Mouse (Mus musculus) E14TG2a.4 (cell line): ENCODE results near the gene Espnl.

Source experiments
- H3K27me3 ChIP-seq: 2 replicates; pipeline ENCODE4 v1.6.1; 2014; ENCODE audit warnings: low read length, control low read depth; ENCODE audit not compliant: insufficient read depth
- H3K36me3 ChIP-seq: 2 replicates; pipeline ENCODE4 v1.6.1; 2014; ENCODE audit warnings: low read length, control low read depth; ENCODE audit not compliant: insufficient read depth
- H3K4me1 ChIP-seq: replicated peaks from 2 replicates; pipeline ENCODE4 v1.6.1; 2014; ENCODE audit warnings: low read depth, low read length, control low read depth
- H3K4me3 ChIP-seq: replicated peaks from 2 replicates; pipeline ENCODE4 v1.5.1; 2014; ENCODE audit warnings: mild to moderate bottlenecking, low read length
- H3K9me3 ChIP-seq: 2 replicates; pipeline ENCODE4 v1.6.1; 2014; ENCODE audit warnings: low read length, control low read depth
- CTCF ChIP-seq: conservative IDR thresholded peaks from 2 replicates; pipeline ENCODE4 v1.5.1; 2014; ENCODE audit warnings: low read length
- NANOG ChIP-seq: IDR thresholded peaks from 2 replicates; pipeline ENCODE4 v1.6.1; 2014; ENCODE audit warnings: borderline replicate concordance, low read length, mixed read lengths
- POU5F1 ChIP-seq: IDR thresholded peaks from 2 replicates; pipeline ENCODE4 v1.6.1; 2014; ENCODE audit warnings: low read length, borderline replicate concordance

Gene Espnl

DNA sequence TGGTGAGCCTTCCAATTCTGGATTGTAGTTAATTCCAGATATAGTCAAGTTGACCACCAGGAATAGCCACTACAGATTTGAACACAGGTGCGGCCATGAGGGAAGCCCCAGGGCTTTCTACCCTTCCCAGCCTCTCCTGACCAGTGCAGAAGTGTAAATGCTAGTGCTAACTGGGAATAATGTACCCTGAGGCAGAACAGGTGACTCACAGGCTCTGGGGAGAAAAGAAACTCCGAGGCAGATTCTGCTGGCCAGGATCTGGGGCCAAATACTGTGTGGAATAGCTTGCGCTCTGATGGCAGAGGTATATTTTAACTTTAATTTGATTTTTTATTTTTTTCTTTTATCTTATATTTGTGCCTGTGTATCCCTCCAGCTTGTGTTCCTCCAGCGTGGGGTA is 17.3 kb upstream of the Espnl start:
- H3K36me3 ChIP-seq: peaks cover 68% of the 10 kb centered on the region
- TF ChIP-seq NANOG: no peak
- TF ChIP-seq POU5F1: no peak
- TF ChIP-seq CTCF: no peak
- H3K4me1 ChIP-seq: peaks cover 8% of the 10 kb centered on the region
- no peak overlapping the region for H3K4me3 ChIP-seq
- no peaks in the 10 kb centered on the region for H3K27me3 ChIP-seq
- H3K9me3 ChIP-seq: no peaks in the 10 kb centered on the region

DNA sequence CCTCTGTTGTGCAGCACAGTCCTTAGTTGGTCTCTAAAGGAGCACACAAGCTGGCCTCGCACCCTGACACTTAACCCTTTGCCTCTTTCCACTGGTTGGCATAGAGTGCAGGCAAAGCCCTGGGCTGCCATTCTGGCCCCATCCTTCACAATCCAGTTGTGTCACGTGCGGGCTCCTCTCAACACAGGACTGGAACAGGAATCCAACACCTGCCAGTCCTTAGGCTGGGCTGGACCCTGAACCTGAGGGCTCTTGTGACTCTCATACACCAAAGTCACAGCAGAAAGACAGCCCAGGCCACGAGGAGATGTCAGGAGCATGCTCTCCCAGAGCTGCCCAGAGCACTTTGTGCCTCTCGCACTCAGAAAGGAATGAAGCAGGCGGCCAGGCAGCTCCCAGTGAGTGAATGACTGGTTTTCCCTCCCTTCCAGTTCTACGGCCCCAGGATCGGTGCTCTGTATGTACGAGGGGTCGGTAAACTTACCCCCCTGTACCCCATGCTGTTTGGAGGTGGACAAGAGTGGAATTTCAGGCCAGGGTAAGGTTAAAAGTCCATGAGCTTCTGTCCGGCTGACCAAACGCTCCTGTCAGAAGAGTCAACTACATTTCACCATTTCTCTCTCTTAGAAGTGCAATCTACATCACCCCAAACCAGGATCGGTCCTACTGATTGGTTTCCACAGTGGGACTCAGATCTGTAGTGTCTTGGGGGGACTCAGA is 12.3 kb upstream of the Espnl start:
- Histone ChIP-seq H3K36me3 (peaks cover 57% of the 10 kb centered on the region), H3K9me3 (no peaks in the 10 kb centered on the region), H3K4me1 (peaks cover 16% of the 10 kb centered on the region), H3K4me3 (no peak overlapping the region), H3K27me3 (no peaks in the 10 kb centered on the region)
- no peak for TF ChIP-seq CTCF
- TF ChIP-seq POU5F1: no peak
- no peak for TF ChIP-seq NANOG

DNA sequence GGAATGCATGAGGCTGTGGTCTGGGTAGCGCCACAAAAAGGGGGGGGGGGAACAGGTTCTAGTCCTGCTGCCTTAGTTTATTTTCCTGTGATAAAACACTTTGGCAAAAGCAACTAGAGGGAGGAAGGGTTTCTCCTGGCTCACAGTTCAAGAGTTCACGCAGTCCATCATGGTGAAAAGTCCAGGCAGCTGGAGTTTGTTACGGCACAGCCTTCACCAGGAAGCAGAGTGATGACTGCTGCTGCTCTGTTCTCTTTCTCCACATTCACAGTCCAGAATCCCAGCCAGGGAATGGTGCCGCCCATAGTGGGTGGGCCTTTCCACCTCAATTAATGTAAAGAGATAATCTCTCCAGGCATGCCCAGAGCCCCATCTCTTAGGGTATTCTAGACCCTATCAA is 9.6 kb upstream of the Espnl start:
- Histone ChIP-seq H3K4me3 (no peak overlapping the region), H3K4me1 (peaks cover 16% of the 10 kb centered on the region), H3K9me3 (no peaks in the 10 kb centered on the region), H3K36me3 (peaks cover 51% of the 10 kb centered on the region), H3K27me3 (no peaks in the 10 kb centered on the region)
- no peak for TF ChIP-seq CTCF
- no peak for TF ChIP-seq NANOG
- no peak for TF ChIP-seq POU5F1

DNA sequence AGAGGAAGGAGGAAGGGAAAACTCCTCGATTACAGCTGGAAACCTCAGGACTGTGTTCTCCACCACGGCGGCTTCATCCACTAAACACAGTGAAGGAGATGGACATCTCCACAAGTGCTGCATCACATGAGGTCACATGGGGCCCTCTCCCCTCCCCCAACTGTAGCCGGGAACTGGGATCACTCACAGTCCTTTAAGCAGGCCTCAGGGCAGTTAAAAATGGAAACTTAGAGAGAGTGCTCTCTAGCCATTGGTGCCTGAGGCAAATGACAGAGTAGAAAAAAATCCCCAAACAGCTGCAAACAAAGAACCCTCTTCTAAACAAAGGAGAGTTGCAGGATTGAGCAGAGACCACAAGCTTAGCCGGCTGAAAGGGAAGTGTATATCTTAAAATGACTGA is 8.6 kb upstream of the Espnl start:
- Histone ChIP-seq H3K36me3 (peaks cover 47% of the 10 kb centered on the region), H3K27me3 (no peaks in the 10 kb centered on the region), H3K9me3 (no peaks in the 10 kb centered on the region), H3K4me1 (peaks cover 16% of the 10 kb centered on the region), H3K4me3 (no peak overlapping the region)
- TF ChIP-seq CTCF (no peak), NANOG (no peak), POU5F1 (no peak)

DNA sequence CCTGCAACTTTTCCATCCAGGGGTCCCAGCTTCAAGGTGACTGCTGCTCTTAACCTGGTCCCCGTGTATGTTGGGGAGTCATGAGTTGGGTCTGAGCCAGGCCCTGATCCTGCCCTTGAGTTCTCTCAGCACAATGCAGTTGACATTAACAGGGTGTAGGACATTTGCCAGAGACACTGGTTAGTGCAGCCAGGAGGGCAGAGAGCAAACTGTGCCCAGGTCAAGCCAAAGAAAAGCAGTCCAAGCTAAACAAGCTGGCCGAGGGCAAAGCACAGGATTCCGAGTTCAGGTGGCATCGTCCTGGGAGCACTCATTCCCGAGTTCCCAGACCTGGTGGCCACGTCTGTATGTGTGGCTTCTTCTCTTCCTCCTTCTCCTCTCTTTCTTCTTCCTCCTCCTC is 4.2 kb upstream of the Espnl start:
- Histone ChIP-seq H3K9me3 (no peaks in the 10 kb centered on the region), H3K4me3 (no peak overlapping the region), H3K27me3 (no peaks in the 10 kb centered on the region), H3K36me3 (peaks cover 11% of the 10 kb centered on the region), H3K4me1 (peaks cover 30% of the 10 kb centered on the region)
- TF ChIP-seq CTCF (no peak), NANOG (no peak), POU5F1 (no peak)

DNA sequence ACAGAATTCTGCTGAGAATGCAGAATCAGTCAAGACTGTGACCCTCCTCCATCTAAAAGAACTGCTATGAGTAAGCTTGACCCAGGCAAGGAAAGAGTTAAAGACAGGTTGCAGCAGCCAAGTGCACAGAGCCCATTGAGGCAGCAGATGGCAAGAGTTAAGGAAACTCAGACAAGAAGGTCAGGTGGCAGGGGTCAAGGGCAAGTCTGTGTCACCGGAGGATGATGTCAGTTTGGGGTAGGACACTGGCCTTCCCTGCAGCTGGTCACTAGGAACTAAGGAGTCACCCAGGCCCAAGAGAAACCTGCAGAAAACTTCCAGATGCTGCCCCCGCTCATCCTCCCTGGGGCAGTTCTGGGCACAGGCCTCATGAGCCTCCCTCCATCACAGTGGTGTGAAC is 2.8 kb downstream of the Espnl start:
- no peaks in the 10 kb centered on the region for H3K9me3 ChIP-seq
- peaks cover 9% of the 10 kb centered on the region; the same call in 1 of the 2 replicates for H3K27me3 ChIP-seq
- no peak for TF ChIP-seq CTCF
- no peak for TF ChIP-seq POU5F1
- TF ChIP-seq NANOG: no peak
- no peaks in the 10 kb centered on the region for H3K36me3 ChIP-seq
- peaks cover 12% of the 10 kb centered on the region for H3K4me1 ChIP-seq
- no peak overlapping the region for H3K4me3 ChIP-seq

DNA sequence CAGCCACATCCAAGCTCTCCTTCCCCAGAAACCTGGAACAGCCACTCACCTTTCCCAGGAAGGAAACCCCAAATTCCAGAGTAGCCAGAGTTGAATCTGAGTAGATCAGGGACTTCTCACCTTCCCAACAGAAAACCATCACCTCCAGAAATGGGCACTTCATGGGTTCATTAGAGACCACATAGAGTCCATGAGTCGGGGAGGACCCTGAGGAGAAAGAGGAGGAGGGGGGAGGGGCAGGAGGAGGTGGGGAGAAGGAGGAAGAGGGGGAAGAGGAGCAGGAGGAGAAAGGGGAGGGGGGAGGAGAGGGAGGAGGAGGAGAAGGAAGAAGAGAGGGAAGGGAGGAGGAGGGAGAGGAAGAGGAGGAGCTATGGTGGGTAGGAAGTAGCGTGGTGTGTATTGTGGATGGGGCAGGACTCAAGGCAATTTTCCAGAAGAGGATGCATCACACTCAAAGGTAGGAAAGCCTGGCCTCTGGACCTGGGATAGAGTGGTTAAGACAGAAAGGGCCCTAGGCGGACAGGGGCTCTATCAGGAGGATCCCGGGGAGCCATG is 3.7 kb downstream of the Espnl start:
- Histone ChIP-seq H3K36me3 (no peaks in the 10 kb centered on the region), H3K9me3 (no peaks in the 10 kb centered on the region), H3K4me3 (no peak overlapping the region), H3K4me1 (0 out of 2 replicates have a peak, but pooled peaks cover 5% of the 10 kb centered on the region), H3K27me3 (peaks cover 12% of the 10 kb centered on the region; the same call in 1 of the 2 replicates)
- TF ChIP-seq NANOG (no peak), CTCF (no peak), POU5F1 (no peak)

DNA sequence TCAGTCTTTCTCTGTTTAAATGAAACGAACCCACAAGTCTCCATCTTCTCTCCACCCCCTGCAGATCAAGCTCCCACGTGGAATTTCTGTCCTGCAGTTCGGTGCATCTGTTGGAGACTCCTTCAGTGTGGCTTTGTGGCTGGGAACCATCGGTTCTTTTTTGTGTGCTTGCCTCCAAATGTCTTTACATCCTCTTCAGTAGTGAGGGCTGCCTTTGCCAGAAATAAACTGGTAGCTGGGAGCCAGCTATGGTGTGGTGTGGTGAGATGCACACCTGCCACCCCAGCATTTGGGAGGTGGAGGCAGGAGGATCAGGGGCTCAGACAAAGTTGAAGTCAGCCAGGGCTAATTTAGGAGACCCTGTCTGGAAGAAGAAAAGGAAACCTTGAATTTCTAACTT is 10.2 kb downstream of the Espnl start:
- TF ChIP-seq POU5F1 (no peak), NANOG (no peak), CTCF (no peak)
- 0 out of 2 replicates have a peak, but pooled peaks cover 2% of the 10 kb centered on the region for H3K4me1 ChIP-seq

More for the DNA sequence above, 10.2 kb downstream of the Espnl start:
- H3K4me3 ChIP-seq: no peak overlapping the region
- H3K27me3 ChIP-seq: peaks cover 47% of the 10 kb centered on the region
- H3K9me3 ChIP-seq: no peaks in the 10 kb centered on the region
- no peaks in the 10 kb centered on the region for H3K36me3 ChIP-seq
